Mouse (Mus musculus): ENCODE results near the gene Rgs1. TPM values are rescaled to one million over a fixed set of nuclear protein-coding genes. Genes with fewer than 3 reads are reported as not detected.

Rgs1 gene
- polyA plus RNA-seq, 1 experiment from 2014 or later: not detected

DNA sequence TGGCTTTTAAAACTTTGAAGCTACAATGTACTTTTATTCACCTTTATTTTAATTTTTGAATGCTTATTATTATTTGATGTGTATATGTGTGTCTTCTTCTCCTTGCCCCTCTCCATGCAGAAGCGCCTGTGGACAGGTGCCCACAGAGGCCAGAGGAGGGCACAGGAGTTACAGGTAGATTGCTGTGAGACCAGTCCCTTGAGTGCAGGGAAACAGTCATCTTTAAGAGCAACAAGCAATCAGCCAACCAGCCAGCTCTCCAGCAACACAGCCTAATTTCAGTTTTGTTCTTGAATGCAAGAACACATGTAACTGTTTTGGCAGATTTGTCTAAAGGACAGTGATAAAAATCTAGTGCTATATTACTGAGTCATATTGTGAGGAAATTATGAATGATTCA is 1.7 kb downstream of the Rgs1 start:
- Histone ChIP-seq H3K4me2 (no peak overlapping the region), H3K4me1 (replicated peaks) (no peaks in the 10 kb centered on the region), H3K36me3 (no peaks in the 10 kb centered on the region), H3K27me3 (no peaks in the 10 kb centered on the region), H3K4me3 (no peak overlapping the region), H3K27ac (replicated peaks) (no peak overlapping the region), H3K9me3 (no peaks in the 10 kb centered on the region), H3K9ac (no peak overlapping the region)
- ATAC-seq (ENCODE audit: low read depth): no peak
- WGBS: 96% methylated on average over 1 of the region's 1 CpGs

DNA sequence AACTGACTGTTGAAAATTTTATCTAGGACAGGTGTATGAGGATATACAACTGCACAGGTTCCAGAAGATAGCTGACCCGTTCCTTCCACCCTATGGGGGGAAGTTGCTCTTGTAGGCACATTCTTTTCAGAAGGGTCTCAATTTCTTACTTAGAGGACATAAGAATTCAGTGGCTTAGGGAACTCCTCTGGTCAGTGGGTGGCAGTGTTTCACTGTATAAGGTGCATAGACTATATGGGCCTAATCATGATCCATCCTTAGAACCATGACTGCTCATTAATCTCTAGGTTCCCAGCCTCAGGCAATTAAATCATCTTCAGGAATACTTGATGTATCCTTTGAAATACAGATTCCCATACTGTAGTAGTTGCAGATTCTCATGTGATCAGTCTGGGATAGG is 5.5 kb downstream of the Rgs1 start:
- Histone ChIP-seq H3K4me3 (no peak overlapping the region), H3K9me3 (no peaks in the 10 kb centered on the region), H3K4me1 (replicated peaks) (no peaks in the 10 kb centered on the region), H3K9ac (no peak overlapping the region), H3K4me2 (no peak overlapping the region), H3K36me3 (no peaks in the 10 kb centered on the region), H3K27ac (replicated peaks) (no peak overlapping the region), H3K27me3 (no peaks in the 10 kb centered on the region)
- no peak for ATAC-seq (ENCODE audit: low read depth)
- WGBS: 83% methylated on average over 1 of the region's 1 CpGs

DNA sequence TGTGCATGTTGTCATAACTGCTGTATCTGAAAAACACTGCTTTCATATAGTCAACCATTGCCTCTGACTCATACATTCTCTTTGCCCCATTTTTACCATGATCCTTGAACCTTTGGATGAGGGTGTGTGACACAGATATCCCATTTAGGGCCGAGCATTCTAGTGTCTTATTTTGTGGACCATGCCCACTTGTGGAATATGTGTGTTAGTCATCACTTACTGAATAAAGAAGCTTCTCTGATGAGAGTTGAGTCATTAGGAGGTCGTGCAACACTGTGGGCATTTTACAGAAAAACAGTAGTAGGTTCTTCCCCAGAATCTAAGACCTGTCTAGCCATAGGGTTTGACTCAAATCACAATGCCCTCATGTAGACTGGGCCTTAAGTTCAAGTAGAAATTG is 9.8 kb downstream of the Rgs1 start:
- Histone ChIP-seq H3K27me3 (no peaks in the 10 kb centered on the region), H3K27ac (replicated peaks) (no peak overlapping the region), H3K4me2 (no peak overlapping the region), H3K4me1 (replicated peaks) (no peaks in the 10 kb centered on the region), H3K9ac (no peak overlapping the region), H3K4me3 (no peak overlapping the region), H3K36me3 (no peaks in the 10 kb centered on the region), H3K9me3 (no peaks in the 10 kb centered on the region)
- ATAC-seq (ENCODE audit: low read depth): no peak
- WGBS: 80% methylated on average over 2 of the region's 2 CpGs

DNA sequence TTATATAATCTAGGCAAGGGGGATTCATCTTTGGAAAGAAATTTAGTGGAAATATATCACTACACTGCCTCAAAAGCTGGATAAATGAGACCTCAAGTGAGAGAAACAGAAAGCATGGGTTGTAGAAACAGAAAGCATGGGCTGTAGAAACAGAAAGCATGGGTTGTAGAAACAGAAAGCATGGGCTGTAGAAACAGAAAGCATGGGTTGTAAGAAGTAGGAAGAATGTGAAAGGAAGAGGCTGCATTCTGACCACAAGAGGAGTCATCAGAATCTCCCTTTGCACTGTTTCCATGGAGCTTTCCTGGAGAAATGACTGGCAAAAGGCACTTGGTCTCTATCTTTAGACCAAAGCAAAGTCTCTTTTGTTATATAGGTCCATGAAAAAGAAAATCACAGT is 33.8 kb downstream of the Rgs1 start:
- Histone ChIP-seq H3K9ac (no peak overlapping the region), H3K36me3 (no peaks in the 10 kb centered on the region), H3K9me3 (no peaks in the 10 kb centered on the region), H3K4me1 (replicated peaks) (no peaks in the 10 kb centered on the region), H3K27me3 (no peaks in the 10 kb centered on the region), H3K27ac (replicated peaks) (no peak overlapping the region), H3K4me3 (no peak overlapping the region), H3K4me2 (no peak overlapping the region)
- ATAC-seq (ENCODE audit: low read depth): no peak

DNA sequence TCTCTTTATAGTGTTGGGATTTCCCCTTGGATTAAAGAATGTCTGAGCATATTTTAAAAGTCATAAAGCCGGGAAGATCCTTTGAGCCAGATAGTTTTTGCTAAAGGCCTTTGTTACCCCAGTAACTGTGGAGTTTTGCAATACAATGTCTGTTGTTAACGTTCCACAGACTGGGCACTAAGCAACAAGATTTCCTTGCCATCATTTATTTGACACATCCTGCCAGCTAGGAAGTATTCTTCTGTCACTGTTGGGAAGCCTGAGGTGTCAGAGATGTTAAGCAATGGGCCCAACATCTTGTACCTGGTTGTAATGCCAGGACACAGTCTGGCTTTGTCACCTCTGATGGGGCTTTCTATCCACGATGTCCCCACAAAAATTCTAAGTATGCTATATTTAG is 38.1 kb downstream of the Rgs1 start:
- no peaks in the 10 kb centered on the region for H3K36me3 ChIP-seq
- H3K4me2 ChIP-seq: no peak overlapping the region
- no peak overlapping the region for H3K9ac ChIP-seq
- H3K27ac ChIP-seq (replicated peaks): no peak overlapping the region
- H3K27me3 ChIP-seq: no peaks in the 10 kb centered on the region
- 56% methylated on average over 3 of the region's 3 CpGs for WGBS
- no peaks in the 10 kb centered on the region for H3K9me3 ChIP-seq
- H3K4me3 ChIP-seq: no peak overlapping the region
- no peak for ATAC-seq (ENCODE audit: low read depth)
- no peaks in the 10 kb centered on the region for H3K4me1 ChIP-seq (replicated peaks)

DNA sequence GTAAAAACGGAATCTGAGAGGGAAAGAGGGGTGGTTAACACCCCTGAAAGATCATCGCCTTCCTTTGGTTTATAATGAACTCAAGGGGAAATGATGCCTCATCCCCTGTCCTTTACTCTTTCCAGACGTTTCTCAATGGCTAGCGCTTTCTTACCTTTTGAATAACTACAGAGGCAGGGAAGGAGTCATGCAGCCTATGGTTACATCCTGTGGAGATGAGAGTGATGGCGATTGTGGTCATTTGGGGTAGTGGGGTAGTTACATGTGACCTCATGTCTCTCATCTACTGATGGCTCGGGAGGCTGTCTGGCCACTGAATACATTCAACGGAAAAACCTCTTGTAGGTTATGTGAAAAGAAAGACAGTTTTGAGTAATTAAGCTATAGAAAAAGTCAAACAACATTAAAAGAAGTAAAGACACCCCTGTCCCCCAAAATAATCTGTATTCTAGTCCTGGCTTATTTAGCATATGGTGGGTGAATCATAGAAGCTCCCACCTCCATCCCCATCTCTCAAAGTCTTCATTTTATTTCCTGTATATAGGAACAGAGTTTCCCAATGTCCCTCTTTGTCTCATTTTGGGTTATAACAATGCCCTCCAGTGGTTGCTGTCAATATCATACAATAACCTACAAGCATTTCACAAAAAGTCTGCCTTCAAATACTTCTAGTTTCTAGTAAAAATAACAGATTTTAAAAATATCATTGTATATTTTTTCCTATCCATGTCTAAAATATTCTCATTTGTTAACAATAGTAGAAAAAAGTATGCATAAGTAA is 42.6 kb downstream of the Rgs1 start:
- no peaks in the 10 kb centered on the region for H3K27me3 ChIP-seq
- H3K27ac ChIP-seq (replicated peaks): no peak overlapping the region
- no peak for ATAC-seq (ENCODE audit: low read depth)
- 69% methylated on average over 7 of the region's 7 CpGs for WGBS
- H3K4me3 ChIP-seq: no peak overlapping the region
- no peaks in the 10 kb centered on the region for H3K36me3 ChIP-seq
- H3K4me2 ChIP-seq: no peak overlapping the region
- H3K9ac ChIP-seq: no peak overlapping the region
- H3K4me1 ChIP-seq (replicated peaks): no peaks in the 10 kb centered on the region
- H3K9me3 ChIP-seq: no peaks in the 10 kb centered on the region

DNA sequence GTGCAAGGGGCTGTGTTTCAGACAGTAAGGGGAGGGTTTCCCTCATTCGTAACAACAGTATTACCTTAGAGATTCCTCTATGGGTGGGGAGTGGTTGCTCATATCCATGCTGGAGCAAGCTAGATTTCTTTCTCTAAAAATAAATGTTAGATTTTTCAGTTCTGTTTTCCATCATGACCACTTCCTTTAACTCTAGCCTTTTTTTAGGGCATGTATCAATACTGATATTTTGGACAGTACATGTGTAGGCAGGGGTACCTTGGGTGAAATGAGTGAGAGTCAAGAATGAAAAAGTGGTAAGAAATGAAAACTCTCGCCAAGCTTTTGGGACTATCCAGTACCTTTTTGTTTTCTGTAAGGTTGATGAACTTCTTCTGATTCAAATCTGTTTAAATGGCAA is 44.3 kb downstream of the Rgs1 start:
- no peak overlapping the region for H3K9ac ChIP-seq
- no peaks in the 10 kb centered on the region for H3K27me3 ChIP-seq
- no peak overlapping the region for H3K4me3 ChIP-seq
- ATAC-seq (ENCODE audit: low read depth): no peak
- WGBS: 88% methylated on average over 2 of the region's 2 CpGs
- H3K4me2 ChIP-seq: no peak overlapping the region
- H3K36me3 ChIP-seq: no peaks in the 10 kb centered on the region
- H3K4me1 ChIP-seq (replicated peaks): no peaks in the 10 kb centered on the region
- H3K9me3 ChIP-seq: no peaks in the 10 kb centered on the region
- no peak overlapping the region for H3K27ac ChIP-seq (replicated peaks)

DNA sequence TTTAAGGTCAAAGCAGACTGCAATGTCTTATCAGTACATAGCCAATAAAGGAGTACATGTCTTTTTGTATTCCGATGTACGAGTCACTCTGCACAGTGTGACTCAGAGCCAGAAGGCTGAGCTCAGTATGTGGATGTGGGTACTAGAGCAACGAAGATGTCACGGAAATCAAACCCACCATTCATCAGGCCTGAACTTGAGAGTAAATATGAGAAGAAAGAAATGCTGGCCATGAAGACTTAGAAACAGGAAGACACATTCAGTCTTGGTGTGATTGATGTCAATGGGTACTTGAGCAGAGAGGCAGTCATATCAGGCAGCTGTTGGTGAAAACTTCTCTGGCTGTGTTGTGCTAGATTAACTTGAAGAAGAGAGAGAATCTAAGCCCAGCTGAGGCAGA is 46.1 kb downstream of the Rgs1 start:
- no peaks in the 10 kb centered on the region for H3K36me3 ChIP-seq
- no peak overlapping the region for H3K27ac ChIP-seq (replicated peaks)
- H3K4me1 ChIP-seq (replicated peaks): no peaks in the 10 kb centered on the region
- no peaks in the 10 kb centered on the region for H3K27me3 ChIP-seq
- H3K4me2 ChIP-seq: no peak overlapping the region
- WGBS: 87% methylated on average over 4 of the region's 4 CpGs
- no peak for ATAC-seq (ENCODE audit: low read depth)
- H3K9ac ChIP-seq: no peak overlapping the region
- H3K9me3 ChIP-seq: no peaks in the 10 kb centered on the region
- H3K4me3 ChIP-seq: no peak overlapping the region

DNA sequence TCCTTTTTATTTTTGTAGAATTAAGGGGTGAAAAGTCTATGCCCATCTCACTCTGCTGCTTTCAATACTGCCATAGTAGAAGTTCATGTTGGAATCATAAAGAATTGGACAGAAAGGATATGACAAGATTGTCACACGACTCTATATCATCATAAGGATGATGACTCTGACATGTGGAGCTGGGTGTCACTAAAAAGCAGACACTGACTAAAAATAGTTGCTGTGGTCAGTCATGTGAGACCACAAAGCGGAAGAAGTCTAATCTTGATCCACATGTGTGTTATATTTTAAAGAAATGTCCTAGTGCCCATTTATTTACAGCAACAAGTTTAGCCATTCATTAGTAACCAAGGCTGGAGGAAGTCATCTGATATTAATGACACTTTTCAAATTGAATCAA is 48.5 kb downstream of the Rgs1 start:
- WGBS: 82% methylated on average over 2 of the region's 2 CpGs
- H3K27me3 ChIP-seq: no peaks in the 10 kb centered on the region
- ATAC-seq (ENCODE audit: low read depth): no peak

DNA sequence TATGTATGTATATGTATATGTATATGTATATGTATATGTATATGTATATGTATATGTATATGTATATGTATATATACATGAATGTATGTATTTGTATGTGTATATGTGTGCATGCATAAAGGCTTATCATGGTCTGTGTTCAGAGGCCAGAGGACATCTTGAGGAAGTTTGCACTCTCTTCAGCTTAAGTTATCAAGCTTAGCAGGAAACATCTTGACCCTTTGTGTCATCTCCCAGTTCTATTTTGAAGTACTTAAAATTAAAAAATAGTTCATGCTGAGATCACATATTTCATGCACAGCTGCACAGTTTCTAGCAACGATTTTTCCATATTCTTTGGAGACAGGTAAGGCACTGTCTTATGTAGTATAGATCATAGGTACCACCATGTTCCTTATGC is 49.5 kb downstream of the Rgs1 start:
- Histone ChIP-seq H3K9ac (no peak overlapping the region), H3K27me3 (no peaks in the 10 kb centered on the region), H3K36me3 (no peaks in the 10 kb centered on the region), H3K4me2 (no peak overlapping the region), H3K4me1 (replicated peaks) (no peaks in the 10 kb centered on the region), H3K27ac (replicated peaks) (no peak overlapping the region), H3K4me3 (no peak overlapping the region), H3K9me3 (no peaks in the 10 kb centered on the region)
- WGBS: 67% methylated on average over 1 of the region's 1 CpGs
- ATAC-seq (ENCODE audit: low read depth): no peak

More for the DNA sequence above, 48.5 kb downstream of the Rgs1 start:
- Histone ChIP-seq H3K4me1 (replicated peaks) (no peaks in the 10 kb centered on the region), H3K4me3 (no peak overlapping the region), H3K27ac (replicated peaks) (no peak overlapping the region), H3K9me3 (no peaks in the 10 kb centered on the region), H3K9ac (no peak overlapping the region), H3K36me3 (no peaks in the 10 kb centered on the region), H3K4me2 (no peak overlapping the region)

DNA sequence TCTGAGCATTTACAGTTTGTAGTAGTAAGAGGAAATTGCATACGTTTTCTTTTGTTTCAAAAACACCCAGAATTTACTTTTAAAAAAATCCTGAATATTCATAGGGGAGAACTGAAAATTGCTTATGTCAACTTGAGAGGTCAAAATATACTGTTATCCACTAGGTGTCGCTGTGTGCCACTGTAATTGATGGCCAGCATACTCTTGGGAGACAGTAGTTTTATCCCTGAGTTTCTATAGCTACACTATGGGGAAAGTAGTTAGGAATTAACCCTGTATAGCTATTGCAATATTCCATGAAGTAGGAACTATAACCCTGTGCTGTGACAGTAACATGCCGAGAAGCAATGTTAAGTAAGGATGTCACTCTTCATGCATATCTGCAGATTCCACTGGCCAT is 51.4 kb downstream of the Rgs1 start:
- no peak for ATAC-seq (ENCODE audit: low read depth)
- WGBS: 32% methylated on average over 3 of the region's 3 CpGs

More for the DNA sequence above, 51.4 kb downstream of the Rgs1 start:
- Histone ChIP-seq H3K4me3 (no peak overlapping the region), H3K4me2 (no peak overlapping the region), H3K27me3 (no peaks in the 10 kb centered on the region), H3K9ac (no peak overlapping the region), H3K4me1 (replicated peaks) (no peaks in the 10 kb centered on the region), H3K27ac (replicated peaks) (no peak overlapping the region), H3K9me3 (no peaks in the 10 kb centered on the region), H3K36me3 (no peaks in the 10 kb centered on the region)
